Mouse (Mus musculus): Measurements from ENCODE around the gene Tmem144. TPM values are rescaled to one million over a fixed set of nuclear protein-coding genes. Genes with fewer than 3 reads are reported as not detected.
A peak's percentile ranks its signal among the peaks of the same experiment; 100 is the strongest.

Tmem144 gene
- polyA plus RNA-seq, 1 experiment from 2014 or later: 1.6 TPM

- Histone ChIP-seq H3K4me3 (no peak overlapping the region), H3K27ac (replicated peaks) (no peak overlapping the region), H3K27me3 (no peaks in the 10 kb centered on the region), H3K9ac (replicated peaks) (no peak overlapping the region), H3K4me2 (replicated peaks) (no peak overlapping the region), H3K9me3 (no peaks in the 10 kb centered on the region), H3K36me3 (no peaks in the 10 kb centered on the region), H3K4me1 (peaks cover 5% of the 10 kb centered on the region; the same call in 1 of the 2 replicates)
- WGBS: 46% methylated on average over 9 of the region's 9 CpGs
- 0 out of 2 replicates have a peak, but pooled peaks have one; percentile 23 for ATAC-seq (replicated peaks)
Measured at GRCm38 (mm10) chr3:79884761-79885189, 32.2 kb upstream of the Tmem144 start.

- H3K4me1 ChIP-seq: peaks cover 6% of the 10 kb centered on the region
- WGBS: 65% methylated on average over 5 of the region's 5 CpGs
- no peaks in the 10 kb centered on the region for H3K9me3 ChIP-seq
- H3K9ac ChIP-seq (replicated peaks): no peak within 1 kb of the TSS
- no peaks in the 10 kb centered on the region for H3K36me3 ChIP-seq
- H3K4me3 ChIP-seq: no peak within 1 kb of the TSS
- no peaks in the 10 kb centered on the region for H3K27me3 ChIP-seq
- H3K4me2 ChIP-seq (replicated peaks): no peak within 1 kb of the TSS
- no peak for ATAC-seq (replicated peaks)
- H3K27ac ChIP-seq (replicated peaks): no peak within 1 kb of the TSS
Measured at GRCm38 (mm10) chr3:79884305-79884704, 31.7 kb upstream of the Tmem144 start, which contains the start of gene Fam198b. Gene Fam198b (plus strand): TSS chr3:79884533.

GRCm38 (mm10) chr3:79883092-79883491, 30.5 kb upstream of the Tmem144 start:
- Histone ChIP-seq H3K4me1 (peaks cover 10% of the 10 kb centered on the region), H3K4me2 (replicated peaks) (no peak overlapping the region), H3K36me3 (no peaks in the 10 kb centered on the region), H3K9ac (replicated peaks) (no peak overlapping the region), H3K27me3 (no peaks in the 10 kb centered on the region), H3K4me3 (no peak overlapping the region), H3K27ac (replicated peaks) (no peak overlapping the region), H3K9me3 (no peaks in the 10 kb centered on the region)
- ATAC-seq (replicated peaks): no peak
- WGBS: 52% methylated on average over 7 of the region's 7 CpGs

DNA sequence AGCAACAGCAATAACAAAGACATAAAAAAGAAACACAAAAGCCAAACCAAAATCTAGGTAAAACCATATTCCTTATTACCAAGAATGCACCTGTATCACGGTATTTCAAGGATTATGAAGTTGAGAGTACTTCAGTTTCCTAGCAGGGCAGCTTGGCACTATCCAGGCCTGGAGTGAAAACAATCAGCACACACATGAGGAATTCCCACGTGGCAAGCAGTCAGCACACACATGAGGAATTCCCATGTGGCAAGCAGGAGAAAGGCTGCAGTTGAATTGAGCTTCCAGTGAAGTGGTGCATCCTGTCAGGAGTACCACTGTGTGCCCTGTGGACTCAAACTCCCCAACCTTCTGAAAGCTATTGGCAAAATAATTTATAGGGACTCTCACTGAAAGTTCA, 29.1 kb upstream of the Tmem144 start:
- no peak overlapping the region for H3K4me3 ChIP-seq
- H3K9ac ChIP-seq (replicated peaks): no peak overlapping the region
- H3K27ac ChIP-seq (replicated peaks): no peak overlapping the region
- ATAC-seq (replicated peaks): no peak
- H3K4me1 ChIP-seq: peaks cover 6% of the 10 kb centered on the region; the same call in 1 of the 2 replicates
- H3K27me3 ChIP-seq: no peaks in the 10 kb centered on the region
- 64% methylated on average over 2 of the region's 2 CpGs for WGBS
- H3K36me3 ChIP-seq: no peaks in the 10 kb centered on the region
- H3K9me3 ChIP-seq: no peaks in the 10 kb centered on the region
- no peak overlapping the region for H3K4me2 ChIP-seq (replicated peaks)

GRCm38 (mm10) chr3:79879246-79879645, 26.7 kb upstream of the Tmem144 start:
- Histone ChIP-seq H3K4me3 (no peak overlapping the region), H3K4me2 (replicated peaks) (no peak overlapping the region), H3K27ac (replicated peaks) (no peak overlapping the region), H3K36me3 (no peaks in the 10 kb centered on the region), H3K27me3 (no peaks in the 10 kb centered on the region), H3K9me3 (no peaks in the 10 kb centered on the region), H3K9ac (replicated peaks) (no peak overlapping the region), H3K4me1 (peaks cover 6% of the 10 kb centered on the region; the same call in 1 of the 2 replicates)
- ATAC-seq (replicated peaks): no peak
- 55% methylated on average over 9 of the region's 9 CpGs for WGBS

DNA sequence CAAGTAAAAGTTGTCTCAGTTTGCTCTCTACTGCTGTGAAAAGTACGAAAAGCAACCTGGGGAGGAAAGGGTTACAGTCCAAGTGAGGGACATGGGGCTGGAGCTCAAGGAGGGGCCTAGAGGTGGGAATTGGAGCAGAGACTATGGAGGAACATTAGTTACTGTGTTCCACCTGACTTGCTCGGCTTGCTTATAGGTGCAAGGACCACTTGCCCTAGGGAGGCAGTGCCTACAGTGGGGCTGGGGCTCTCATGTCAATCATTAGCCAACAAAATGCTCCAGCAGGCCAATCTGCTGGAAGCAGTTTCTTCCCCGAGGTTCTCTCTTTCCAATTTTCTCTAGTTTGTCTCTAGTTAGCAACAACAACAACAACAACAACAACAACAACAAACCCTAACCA, 25.8 kb upstream of the Tmem144 start:
- Histone ChIP-seq H3K36me3 (no peaks in the 10 kb centered on the region), H3K27me3 (no peaks in the 10 kb centered on the region), H3K9me3 (no peaks in the 10 kb centered on the region), H3K27ac (replicated peaks) (no peak overlapping the region), H3K4me2 (replicated peaks) (no peak overlapping the region), H3K4me1 (peaks cover 6% of the 10 kb centered on the region; the same call in 1 of the 2 replicates), H3K4me3 (no peak overlapping the region), H3K9ac (replicated peaks) (no peak overlapping the region)
- ATAC-seq (replicated peaks): no peak
- 72% methylated on average over 3 of the region's 3 CpGs for WGBS

- H3K4me1 ChIP-seq: peaks cover 6% of the 10 kb centered on the region; the same call in 1 of the 2 replicates
- H3K36me3 ChIP-seq: no peaks in the 10 kb centered on the region
- H3K9ac ChIP-seq (replicated peaks): no peak overlapping the region
- no peak overlapping the region for H3K27ac ChIP-seq (replicated peaks)
- ATAC-seq (replicated peaks): no peak
- no peak overlapping the region for H3K4me2 ChIP-seq (replicated peaks)
- H3K27me3 ChIP-seq: no peaks in the 10 kb centered on the region
- H3K4me3 ChIP-seq: no peak overlapping the region
- WGBS: 96% methylated on average over 5 of the region's 5 CpGs
- no peaks in the 10 kb centered on the region for H3K9me3 ChIP-seq
Measured at GRCm38 (mm10) chr3:79875471-79875870, 22.9 kb upstream of the Tmem144 start.

DNA sequence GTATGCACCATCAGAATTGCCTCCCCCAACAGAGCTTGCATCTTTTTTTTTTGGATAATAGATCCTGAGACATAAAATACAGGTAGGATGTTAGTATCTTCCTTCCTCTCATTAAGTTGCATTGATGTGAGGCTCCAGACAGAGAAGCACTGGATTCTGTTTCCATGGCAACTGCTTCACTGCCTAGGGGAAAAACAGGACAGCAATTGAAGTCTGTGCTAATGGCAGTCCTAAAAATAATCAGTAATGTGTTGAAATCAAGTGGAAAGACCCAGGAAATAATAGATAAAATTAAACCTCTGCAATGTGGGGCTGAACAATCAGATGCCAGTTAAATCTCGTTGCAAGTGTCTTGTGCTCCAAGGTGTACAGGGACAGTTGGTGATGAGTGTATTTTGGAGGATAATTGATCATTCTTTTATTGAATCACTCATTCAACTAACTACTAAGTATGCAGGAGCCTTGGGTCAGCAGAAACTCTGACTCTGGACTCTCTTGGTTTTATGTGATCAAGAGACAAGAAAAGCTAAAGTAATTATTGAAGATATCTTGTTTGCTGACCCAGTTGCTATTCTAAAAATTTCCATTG, 14.6 kb upstream of the Tmem144 start:
- H3K27ac ChIP-seq (replicated peaks): peak overlapping the region; percentile 77
- no peak overlapping the region for H3K9ac ChIP-seq (replicated peaks)
- WGBS: 8% methylated on average over 1 of the region's 1 CpGs
- H3K27me3 ChIP-seq: no peaks in the 10 kb centered on the region
- ATAC-seq (replicated peaks): peak; percentile 81
- H3K4me1 ChIP-seq: peaks cover 23% of the 10 kb centered on the region
- 0 out of 2 replicates have a peak overlapping the region, but pooled peaks have one; percentile 3 for H3K4me2 ChIP-seq (replicated peaks)
- no peak overlapping the region for H3K4me3 ChIP-seq
- no peaks in the 10 kb centered on the region for H3K9me3 ChIP-seq
- H3K36me3 ChIP-seq: no peaks in the 10 kb centered on the region

- WGBS: 83% methylated on average over 9 of the region's 9 CpGs
- H3K4me1 ChIP-seq: peaks cover 23% of the 10 kb centered on the region
- peak overlapping the region; percentile 77 for H3K27ac ChIP-seq (replicated peaks)
- no peaks in the 10 kb centered on the region for H3K9me3 ChIP-seq
- no peaks in the 10 kb centered on the region for H3K36me3 ChIP-seq
- no peak overlapping the region for H3K4me2 ChIP-seq (replicated peaks)
- ATAC-seq (replicated peaks): peak; percentile 39
- H3K4me3 ChIP-seq: no peak overlapping the region
- H3K9ac ChIP-seq (replicated peaks): no peak overlapping the region
- no peaks in the 10 kb centered on the region for H3K27me3 ChIP-seq
Measured at GRCm38 (mm10) chr3:79866526-79866925, 14.0 kb upstream of the Tmem144 start.

DNA sequence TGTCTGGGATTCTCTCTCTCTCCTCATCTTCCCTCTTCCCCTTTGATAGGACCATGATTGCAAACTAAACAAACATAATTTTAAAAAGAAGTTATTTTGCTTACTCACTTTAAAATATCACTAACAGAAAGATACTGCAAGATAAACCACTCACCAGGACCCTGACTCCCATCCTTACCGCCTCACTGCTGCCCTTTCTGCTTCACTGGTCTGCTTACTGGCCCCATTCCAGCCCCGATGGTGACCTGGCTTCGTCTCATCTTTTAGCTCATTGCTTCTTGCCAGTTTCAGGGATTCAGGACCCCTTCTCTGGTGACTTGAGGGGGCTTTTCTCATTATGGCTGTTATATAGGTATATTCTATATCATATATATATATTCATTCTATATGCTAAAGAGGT, 13.5 kb upstream of the Tmem144 start:
- Histone ChIP-seq H3K4me3 (no peak overlapping the region), H3K27ac (replicated peaks) (peak overlapping the region; percentile 77), H3K9ac (replicated peaks) (no peak overlapping the region), H3K36me3 (no peaks in the 10 kb centered on the region), H3K4me1 (peaks cover 23% of the 10 kb centered on the region), H3K27me3 (no peaks in the 10 kb centered on the region), H3K9me3 (no peaks in the 10 kb centered on the region), H3K4me2 (replicated peaks) (no peak overlapping the region)
- WGBS: 88% methylated on average over 3 of the region's 3 CpGs
- ATAC-seq (replicated peaks): no peak

DNA sequence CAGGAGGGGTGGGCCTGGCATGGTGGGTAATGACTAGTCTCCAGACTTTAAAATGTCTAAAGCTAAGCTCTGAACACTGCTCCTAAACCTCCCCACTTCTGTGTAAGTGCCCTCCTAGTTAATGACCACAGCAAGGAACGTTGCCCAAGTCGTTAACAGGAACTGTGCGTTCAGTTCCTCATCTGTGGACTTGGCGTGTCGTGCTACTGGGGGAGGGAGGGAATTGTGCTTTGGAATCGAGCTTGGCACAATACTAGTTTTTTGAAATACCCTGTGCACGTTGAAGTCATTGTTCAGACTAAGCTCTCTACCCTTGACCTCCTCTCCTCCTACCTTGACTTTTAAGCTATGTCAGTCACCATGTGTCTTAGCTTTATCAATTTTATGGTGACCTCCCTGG, 12.3 kb upstream of the Tmem144 start:
- Histone ChIP-seq H3K27ac (replicated peaks) (no peak overlapping the region), H3K4me3 (no peak overlapping the region), H3K27me3 (no peaks in the 10 kb centered on the region), H3K4me2 (replicated peaks) (no peak overlapping the region), H3K9ac (replicated peaks) (no peak overlapping the region), H3K36me3 (no peaks in the 10 kb centered on the region), H3K9me3 (no peaks in the 10 kb centered on the region), H3K4me1 (peaks cover 23% of the 10 kb centered on the region)
- no peak for ATAC-seq (replicated peaks)
- 28% methylated on average over 7 of the region's 7 CpGs for WGBS

- Histone ChIP-seq H3K9ac (replicated peaks) (no peak overlapping the region), H3K4me3 (no peak overlapping the region), H3K4me1 (peaks cover 6% of the 10 kb centered on the region; the same call in 1 of the 2 replicates), H3K36me3 (no peaks in the 10 kb centered on the region), H3K4me2 (replicated peaks) (no peak overlapping the region), H3K27me3 (no peaks in the 10 kb centered on the region), H3K27ac (replicated peaks) (no peak overlapping the region), H3K9me3 (no peaks in the 10 kb centered on the region)
- ATAC-seq (replicated peaks): peak; percentile 62
- WGBS: 27% methylated on average over 3 of the region's 3 CpGs
Measured at GRCm38 (mm10) chr3:79858221-79858620, 5.6 kb upstream of the Tmem144 start.

DNA sequence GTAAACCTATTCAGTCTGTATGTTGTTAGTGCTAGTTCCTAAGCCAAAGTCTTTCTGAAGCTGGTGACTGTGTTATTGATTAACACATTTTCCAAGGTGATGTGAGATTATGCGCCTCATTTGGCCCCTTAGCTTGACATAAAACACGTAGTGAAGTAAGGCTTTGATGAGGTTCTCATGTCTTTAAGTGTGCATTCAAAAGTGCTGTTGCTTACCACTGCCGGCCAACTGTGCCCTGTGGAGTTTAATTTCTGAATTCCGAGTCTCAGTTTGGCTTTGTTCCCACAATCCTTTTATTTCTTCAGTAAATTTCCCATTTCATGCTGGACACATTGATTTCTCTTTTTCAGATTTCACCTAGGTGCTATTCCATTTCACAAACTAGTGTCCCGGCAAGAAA, 5.2 kb upstream of the Tmem144 start:
- no peaks in the 10 kb centered on the region for H3K36me3 ChIP-seq
- no peak overlapping the region for H3K9ac ChIP-seq (replicated peaks)
- WGBS: 28% methylated on average over 5 of the region's 5 CpGs
- peak; percentile 57; the same call in 1 of the 2 replicates for ATAC-seq (replicated peaks)
- peaks cover 6% of the 10 kb centered on the region; the same call in 1 of the 2 replicates for H3K4me1 ChIP-seq
- no peaks in the 10 kb centered on the region for H3K27me3 ChIP-seq
- H3K9me3 ChIP-seq: no peaks in the 10 kb centered on the region
- H3K4me2 ChIP-seq (replicated peaks): no peak overlapping the region
- no peak overlapping the region for H3K27ac ChIP-seq (replicated peaks)
- H3K4me3 ChIP-seq: no peak overlapping the region

Data from forebrain, embryonic 15.5 days (tissue).